Mouse (Mus musculus) small intestine, adult 2 months (tissue): ENCODE measurements around the gene Nsmce4a.

Experiments
- CTCF ChIP-seq: fragments of 200-500 bp; IDR thresholded peaks from 2 replicates; pipeline ENCODE4 v1.5.1; 2012; ENCODE audit warnings: low read depth, mild to moderate bottlenecking, control low read depth, inconsistent platforms, low read length, moderate library complexity, mixed read lengths; ENCODE audit not compliant: insufficient replicate concordance, insufficient read length; ENCODE audit errors: extremely low read depth
- POLR2A ChIP-seq: fragments of 200-500 bp; IDR thresholded peaks from 2 replicates; pipeline ENCODE4 v1.6.1; 2012; ENCODE audit warnings: low read depth, mild to moderate bottlenecking, control low read depth, inconsistent platforms, low read length, moderate library complexity

DNA sequence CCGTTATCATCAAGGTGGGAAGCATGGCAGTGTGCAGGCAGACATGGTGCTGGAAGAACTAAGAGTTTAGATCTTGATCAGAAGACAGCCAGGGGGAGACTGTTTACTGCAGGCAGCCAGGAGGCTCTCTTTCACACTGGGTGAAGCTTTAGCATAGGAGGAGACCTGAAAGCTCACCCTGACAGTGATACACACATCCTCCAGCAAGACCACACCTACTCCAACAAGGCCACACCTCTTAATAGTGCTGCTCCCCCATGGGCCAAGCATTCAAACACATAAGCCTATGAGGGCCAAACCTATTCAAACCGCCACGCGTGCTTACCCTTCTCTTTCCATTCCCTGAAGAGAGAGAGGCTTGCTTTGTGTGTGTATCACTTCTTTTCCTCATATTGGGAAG lies 9.6 kb downstream of the Nsmce4a start:
- TF ChIP-seq CTCF, result no peak
- TF ChIP-seq POLR2A, result no peak
